13 mouse cellular contexts compared by ENCODE assay signal in genomic region chr13:105048662-105049061, GRCm38 (mm10). TPM values are rescaled to one million over a fixed set of nuclear protein-coding genes. Genes with fewer than 3 reads are reported as not detected.
A peak's percentile ranks its signal among the peaks of the same experiment; 100 is the strongest.
DNase-seq lines count a peak whose midpoint lies in the region; ATAC-seq and TF ChIP-seq lines count a peak whose summit lies in the region.
"Had no signal": no experiment of that assay in that cellular context is flagged by ENCODE, and none has a peak within 500 bp of the region (broad histone marks: within the 10 kb centered on the region; RNA-seq: fewer than 3 reads in every experiment).

No protein-coding gene starts in this region.

- no peaks in the 10 kb centered on the region for H3K9me3 ChIP-seq in hindbrain, postnatal 0 days (ENCODE audit: low read length)
- no peaks in the 10 kb centered on the region for H3K9me3 ChIP-seq in hindbrain, embryonic 14.5 days (ENCODE audit: control insufficient read depth, low read length)
- H3K9me3 ChIP-seq in heart, embryonic 11.5 days (replicated peaks; ENCODE audit: control insufficient read depth, low read length) = no peaks in the 10 kb centered on the region
- H3K9me3 ChIP-seq in liver, embryonic 14.5 days (ENCODE audit: control insufficient read depth, low read length) = no peaks in the 10 kb centered on the region
- H3K9me3 ChIP-seq: limb, embryonic 10.5 days; midbrain, embryonic 12.5 days had no signal

- no peak overlapping the region for H3K9ac ChIP-seq in hindbrain, postnatal 0 days (replicated peaks; ENCODE audit: low read length)
- no peak overlapping the region for H3K9ac ChIP-seq in hindbrain, embryonic 14.5 days
- H3K9ac ChIP-seq in heart, embryonic 11.5 days (ENCODE audit: low read depth, low read length) = no peak overlapping the region
- H3K9ac ChIP-seq in liver, embryonic 14.5 days (replicated peaks) = no peak overlapping the region
- H3K9ac ChIP-seq: midbrain, embryonic 12.5 days had no signal

- ATAC-seq in hindbrain, postnatal 0 days = no peak
- no peak for ATAC-seq in hindbrain, embryonic 14.5 days (ENCODE audit: low FRiP score)
- 0 out of 2 replicates have a peak, but pooled peaks have one; percentile 57 for ATAC-seq in heart, embryonic 11.5 days (replicated peaks; ENCODE audit: insufficient number of reproducible peaks, low FRiP score, low TSS enrichment)
- ATAC-seq in liver, embryonic 14.5 days (ENCODE audit: insufficient read depth) = peak; percentile 79

- no peak overlapping the region for H3K4me2 ChIP-seq in hindbrain, postnatal 0 days (ENCODE audit: low read depth, low read length)
- no peak overlapping the region for H3K4me2 ChIP-seq in hindbrain, embryonic 14.5 days (replicated peaks)
- H3K4me2 ChIP-seq in heart, embryonic 11.5 days = no peak overlapping the region
- H3K4me2 ChIP-seq in liver, embryonic 14.5 days (ENCODE audit: low read depth) = no peak overlapping the region
- H3K4me2 ChIP-seq: midbrain, embryonic 12.5 days had no signal

- TF ChIP-seq POLR2A in brain, embryonic 14.5 days (IDR thresholded peaks at IDR 0.05; ENCODE audit: borderline replicate concordance, extremely low read depth, insufficient read depth, insufficient read length, poor library complexity, severe bottlenecking) = no peak

- no peak for DNase-seq in hindbrain, postnatal 0 days (ENCODE audit: low spot score)
- no peak for DNase-seq in hindbrain, embryonic 14.5 days (ENCODE audit: low spot score)
- peak; percentile 24 for DNase-seq in brain, embryonic 14.5 days (ENCODE audit: low read depth)
- DNase-seq in liver, embryonic 14.5 days (ENCODE audit: low read depth in 3 of 3, low spot score in 3 of 3) = peak; percentile 20 to 33 (median 29)
- DNase-seq in adrenal gland, postnatal 25 days = no peak
- no peak for DNase-seq in right cerebral cortex, adult 2 months (ENCODE audit: low spot score in 2 of 2)
- DNase-seq in ovary, postnatal 14 days (ENCODE audit: low spot score) = no peak
- DNase-seq: kidney, adult 2 months had no signal

- peak; percentile 36; the same call in 1 of the 2 replicates for TF ChIP-seq EP300 in liver, embryonic 14.5 days (IDR thresholded peaks at IDR 0.05; ENCODE audit: low read depth)

- peak; percentile 22; the same call in 1 of the 2 replicates for TF ChIP-seq CTCF in hindbrain, postnatal 0 days (IDR thresholded peaks at IDR 0.05; ENCODE audit: low read depth)
- TF ChIP-seq CTCF in brain, embryonic 14.5 days (IDR thresholded peaks at IDR 0.05; ENCODE audit: borderline replicate concordance, extremely low read depth, insufficient read depth, insufficient read length) = no peak
- TF ChIP-seq CTCF in liver, embryonic 14.5 days (IDR thresholded peaks at IDR 0.05; ENCODE audit: low read depth) = 0 out of 2 replicates have a peak, but pooled peaks have one; percentile 14

- H3K27me3 ChIP-seq in hindbrain, postnatal 0 days (ENCODE audit: insufficient read depth, low read length) = no peaks in the 10 kb centered on the region
- no peaks in the 10 kb centered on the region for H3K27me3 ChIP-seq in hindbrain, embryonic 14.5 days (ENCODE audit: control insufficient read depth, insufficient read depth, low read length)
- H3K27me3 ChIP-seq in heart, embryonic 11.5 days (ENCODE audit: control insufficient read depth, insufficient read depth, low read length) = no peaks in the 10 kb centered on the region
- H3K27me3 ChIP-seq in liver, embryonic 14.5 days (ENCODE audit: control insufficient read depth, insufficient read depth, low read length) = peaks cover 10% of the 10 kb centered on the region
- H3K27me3 ChIP-seq: CH12.LX had no signal

- no peak overlapping the region for H3K4me3 ChIP-seq in hindbrain, postnatal 0 days (ENCODE audit: low read length)
- no peak overlapping the region for H3K4me3 ChIP-seq in hindbrain, embryonic 14.5 days (replicated peaks; ENCODE audit: low read length)
- H3K4me3 ChIP-seq in heart, embryonic 11.5 days (ENCODE audit: low read depth, low read length) = no peak overlapping the region
- H3K4me3 ChIP-seq in liver, embryonic 14.5 days (ENCODE audit: insufficient read depth in 1 of 2, low read depth in 2 of 2, low read length in 2 of 2) = no peak overlapping the region
- H3K4me3 ChIP-seq: limb, embryonic 10.5 days; midbrain, embryonic 12.5 days had no signal

- H3K27ac ChIP-seq in hindbrain, postnatal 0 days = no peak overlapping the region
- H3K27ac ChIP-seq in hindbrain, embryonic 14.5 days = no peak overlapping the region
- H3K27ac ChIP-seq in heart, embryonic 11.5 days (ENCODE audit: low read depth, low read length) = no peak overlapping the region
- H3K27ac ChIP-seq in liver, embryonic 14.5 days = no peak overlapping the region
- H3K27ac ChIP-seq: limb, embryonic 10.5 days; midbrain, embryonic 12.5 days had no signal

- 71% methylated on average over 8 of the region's 8 CpGs for WGBS in hindbrain, postnatal 0 days
- WGBS in hindbrain, embryonic 14.5 days = 79% methylated on average over 8 of the region's 8 CpGs
- 45% methylated on average over 8 of the region's 8 CpGs for WGBS in heart, embryonic 11.5 days (ENCODE audit: insufficient replicate concordance)
- WGBS in liver, embryonic 14.5 days (ENCODE audit: insufficient replicate concordance) = 9% methylated on average over 8 of the region's 8 CpGs

- no peaks in the 10 kb centered on the region for H3K36me3 ChIP-seq in hindbrain, postnatal 0 days (ENCODE audit: insufficient read depth, low read length)
- no peaks in the 10 kb centered on the region for H3K36me3 ChIP-seq in hindbrain, embryonic 14.5 days (replicated peaks; ENCODE audit: control insufficient read depth, insufficient read depth)
- H3K36me3 ChIP-seq in heart, embryonic 11.5 days (ENCODE audit: control insufficient read depth, insufficient read depth, low read length) = no peaks in the 10 kb centered on the region
- H3K36me3 ChIP-seq in liver, embryonic 14.5 days (replicated peaks; ENCODE audit: control insufficient read depth, insufficient read depth, low read depth) = no peaks in the 10 kb centered on the region
- H3K36me3 ChIP-seq: limb, embryonic 10.5 days; midbrain, embryonic 12.5 days had no signal

- peaks cover 5% of the 10 kb centered on the region; the same call in 1 of the 2 replicates for H3K4me1 ChIP-seq in hindbrain, postnatal 0 days (ENCODE audit: insufficient read depth, low read length)
- peaks cover 13% of the 10 kb centered on the region for H3K4me1 ChIP-seq in hindbrain, embryonic 14.5 days (replicated peaks; ENCODE audit: control insufficient read depth, insufficient read depth, low read length)
- peaks cover 7% of the 10 kb centered on the region for H3K4me1 ChIP-seq in heart, embryonic 11.5 days (ENCODE audit: control insufficient read depth, insufficient read depth, low read length)
- peaks cover 0 to 7% of the 10 kb centered on the region in 2 experiments; a peak in 1 of 4 replicates for H3K4me1 ChIP-seq in liver, embryonic 14.5 days (replicated peaks; ENCODE audit: control insufficient read depth in 2 of 2, insufficient read depth in 2 of 2, low read length in 1 of 2)

RNA-seq across cellular contexts. Expression of gene Rgs7bp, which starts 6.1 kb away (rescaled TPM):
- 18.5 and 19.8 TPM in 2 replicates for total RNA-seq in hindbrain, postnatal 0 days (2014; rRNA removed)
- 11.6 and 11.8 TPM in 2 replicates for polyA plus RNA-seq in hindbrain, postnatal 0 days (2015; fragmentation: Nextera tagmentation; extraction: Ambion mirVana)
- 7.0 and 8.2 TPM in 2 replicates for polyA plus RNA-seq in hindbrain, embryonic 14.5 days (2014; fragmentation: Nextera tagmentation; extraction: Ambion mirVana)
- polyA plus RNA-seq in brain, embryonic 14.5 days (2012; rRNA removed) = 3.3 and 5.0 TPM in 2 replicates
- 3.0 and 3.4 TPM in 2 replicates for polyA plus RNA-seq in heart, embryonic 11.5 days (2014; fragmentation: Nextera tagmentation; extraction: Ambion mirVana)
- 0.17 and 0.23 TPM in 2 replicates for polyA plus RNA-seq in liver, embryonic 14.5 days (2012; rRNA removed)
- 0.20 and 0.24 TPM in 2 replicates for polyA plus RNA-seq in liver, embryonic 14.5 days (2014; fragmentation: Nextera tagmentation; extraction: Ambion mirVana)
- 1.2 TPM in 2 replicates for total RNA-seq in adrenal gland, postnatal 25 days (2021)
- total RNA-seq: CH12.LX had no signal

RNA-seq across cellular contexts. Expression of gene 4933425L06Rik, which starts 33.3 kb away (rescaled TPM):
- total RNA-seq in hindbrain, postnatal 0 days (2014; rRNA removed) = not detected in 2 replicates
- polyA plus RNA-seq in hindbrain, postnatal 0 days (2015; fragmentation: Nextera tagmentation; extraction: Ambion mirVana) = not detected in 2 replicates
- polyA plus RNA-seq in hindbrain, embryonic 14.5 days (2014; fragmentation: Nextera tagmentation; extraction: Ambion mirVana) = 0.09 TPM in 1 of 2 replicates, not detected in the other
- polyA plus RNA-seq in brain, embryonic 14.5 days (2012; rRNA removed) = not detected in 2 replicates
- polyA plus RNA-seq in heart, embryonic 11.5 days (2014; fragmentation: Nextera tagmentation; extraction: Ambion mirVana) = not detected in 2 replicates
- not detected in 2 replicates for polyA plus RNA-seq in liver, embryonic 14.5 days (2012; rRNA removed)
- not detected in 2 replicates for polyA plus RNA-seq in liver, embryonic 14.5 days (2014; fragmentation: Nextera tagmentation; extraction: Ambion mirVana)
- total RNA-seq in adrenal gland, postnatal 25 days (2021) = not detected in 2 replicates
- polyA plus RNA-seq: embryonic facial prominence, embryonic 11.5 days; kidney, adult 2 months; limb, embryonic 10.5 days; midbrain, embryonic 12.5 days had no signal

Comparison
In these comparisons a context has a peak if more than half of its experiments do, and no peak if none do; other contexts are left out.
1. ATAC-seq: peak in heart, embryonic 11.5 days (single experiment) and liver, embryonic 14.5 days (single experiment); none in hindbrain, postnatal 0 days (single experiment) and hindbrain, embryonic 14.5 days (single experiment).
2. DNase-seq: peak in brain, embryonic 14.5 days (single experiment) and liver, embryonic 14.5 days (3 of 3); none in hindbrain, postnatal 0 days (single experiment), hindbrain, embryonic 14.5 days (single experiment), adrenal gland, postnatal 25 days (single experiment), right cerebral cortex, adult 2 months (0 of 2) and ovary, postnatal 14 days (single experiment).